8 mouse cellular contexts compared by ENCODE assay signal in genomic region chr3:85888221-85888671, GRCm38 (mm10). TPM values are rescaled to one million over a fixed set of nuclear protein-coding genes. Genes with fewer than 3 reads are reported as not detected.
A peak's percentile ranks its signal among the peaks of the same experiment; 100 is the strongest.
DNase-seq lines count a peak whose midpoint lies in the region; ATAC-seq and TF ChIP-seq lines count a peak whose summit lies in the region.

No protein-coding gene starts in this region.

- ATAC-seq in heart, embryonic 12.5 days (ENCODE audit: insufficient number of reproducible peaks, low FRiP score): no peak
- ATAC-seq in lung, embryonic 14.5 days (ENCODE audit: insufficient read depth): 0 out of 2 replicates have a peak, but pooled peaks have one; percentile 29

- 0 out of 2 replicates have a peak overlapping the region, but pooled peaks have one; percentile 66 for H3K27ac ChIP-seq in embryonic facial prominence, embryonic 10.5 days (replicated peaks)
- H3K27ac ChIP-seq in heart, embryonic 12.5 days (ENCODE audit: poor library complexity, severe bottlenecking): no peak overlapping the region
- H3K27ac ChIP-seq in lung, embryonic 14.5 days (ENCODE audit: low read depth): peak overlapping the region; percentile 2; the same call in 1 of the 2 replicates

- WGBS in embryonic facial prominence, embryonic 10.5 days: 6% methylated on average over 11 of the region's 11 CpGs
- WGBS in heart, embryonic 12.5 days: 15% methylated on average over 11 of the region's 11 CpGs
- 14% methylated on average over 11 of the region's 11 CpGs for WGBS in lung, embryonic 14.5 days

- peak; percentile 22 for DNase-seq in urinary bladder, adult 2 months (ENCODE audit: low spot score)
- no peak for DNase-seq in urinary bladder, postnatal 10 days (ENCODE audit: low spot score)
- peak; percentile 24 for DNase-seq in embryonic facial prominence, embryonic 10.5 days (ENCODE audit: low spot score)
- peak; percentile 71 for DNase-seq in kidney, adult 9 months
- peak; percentile 53 for DNase-seq in lung, embryonic 14.5 days
- peak; percentile 40 for DNase-seq in retina, postnatal 1 day
- no peak for DNase-seq in ovary, adult 18-20 months (ENCODE audit: low spot score)

- H3K9me3 ChIP-seq in embryonic facial prominence, embryonic 10.5 days: no peaks in the 10 kb centered on the region
- no peaks in the 10 kb centered on the region for H3K9me3 ChIP-seq in heart, embryonic 12.5 days (replicated peaks)
- H3K9me3 ChIP-seq in lung, embryonic 14.5 days (ENCODE audit: low read depth, low read length): no peaks in the 10 kb centered on the region

- H3K36me3 ChIP-seq in embryonic facial prominence, embryonic 10.5 days (replicated peaks): no peaks in the 10 kb centered on the region
- no peaks in the 10 kb centered on the region for H3K36me3 ChIP-seq in heart, embryonic 12.5 days
- H3K36me3 ChIP-seq in lung, embryonic 14.5 days (ENCODE audit: insufficient read depth): no peaks in the 10 kb centered on the region

- peaks cover 41% of the 10 kb centered on the region for H3K27me3 ChIP-seq in embryonic facial prominence, embryonic 10.5 days (replicated peaks; ENCODE audit: low read depth, poor library complexity, severe bottlenecking)
- no peaks in the 10 kb centered on the region for H3K27me3 ChIP-seq in heart, embryonic 12.5 days (replicated peaks)
- no peaks in the 10 kb centered on the region for H3K27me3 ChIP-seq in lung, embryonic 14.5 days (ENCODE audit: insufficient read depth, low read length)

- H3K4me1 ChIP-seq in embryonic facial prominence, embryonic 10.5 days: peaks cover 29% of the 10 kb centered on the region
- peaks cover 16% of the 10 kb centered on the region for H3K4me1 ChIP-seq in heart, embryonic 12.5 days (replicated peaks)
- 0 out of 2 replicates have a peak, but pooled peaks cover 4% of the 10 kb centered on the region for H3K4me1 ChIP-seq in lung, embryonic 14.5 days (ENCODE audit: insufficient read depth)

- H3K4me2 ChIP-seq in heart, embryonic 12.5 days: peak overlapping the region; percentile 91
- peak overlapping the region; percentile 82 for H3K4me2 ChIP-seq in lung, embryonic 14.5 days

- peak overlapping the region; percentile 74; the same call in 1 of the 2 replicates for H3K9ac ChIP-seq in heart, embryonic 12.5 days
- H3K9ac ChIP-seq in lung, embryonic 14.5 days: peak overlapping the region; percentile 58; the same call in 1 of the 2 replicates

- peak overlapping the region; percentile 67 for H3K4me3 ChIP-seq in embryonic facial prominence, embryonic 10.5 days
- H3K4me3 ChIP-seq in heart, embryonic 12.5 days: peak overlapping the region; percentile 64
- peak overlapping the region; percentile 52 for H3K4me3 ChIP-seq in lung, embryonic 14.5 days (ENCODE audit: low read depth, low read length)

- TF ChIP-seq CTCF in lung, embryonic 14.5 days (IDR thresholded peaks at IDR 0.05; ENCODE audit: low read depth): no peak

RNA-seq across cellular contexts. Expression of gene Gm37240, which starts 0.9 kb away (rescaled TPM):
- polyA plus RNA-seq in urinary bladder, adult 2 months (2012; rRNA removed): 1.5 and 2.0 TPM in 2 replicates
- polyA plus RNA-seq in embryonic facial prominence, embryonic 10.5 days (2016; fragmentation: Nextera tagmentation; extraction: Ambion mirVana): 1.9 and 2.8 TPM in 2 replicates
- 4.6 and 6.1 TPM in 2 replicates for polyA plus RNA-seq in heart, embryonic 12.5 days (2016; fragmentation: Nextera tagmentation; extraction: Ambion mirVana)
- 4.5 and 4.8 TPM in 2 replicates for polyA plus RNA-seq in lung, embryonic 14.5 days (2014; fragmentation: Nextera tagmentation; extraction: Ambion mirVana)

RNA-seq across cellular contexts. Expression of gene Glt28d2, which starts 0.9 kb away (rescaled TPM):
- polyA plus RNA-seq in urinary bladder, adult 2 months (2012; rRNA removed): 1.7 and 1.9 TPM in 2 replicates
- polyA plus RNA-seq in embryonic facial prominence, embryonic 10.5 days (2016; fragmentation: Nextera tagmentation; extraction: Ambion mirVana): 0.59 and 0.64 TPM in 2 replicates
- polyA plus RNA-seq in heart, embryonic 12.5 days (2016; fragmentation: Nextera tagmentation; extraction: Ambion mirVana): 0.85 and 1.2 TPM in 2 replicates
- polyA plus RNA-seq in lung, embryonic 14.5 days (2014; fragmentation: Nextera tagmentation; extraction: Ambion mirVana): 1.4 and 1.8 TPM in 2 replicates

Comparison
In these comparisons a context has a peak if more than half of its experiments do, and no peak if none do; other contexts are left out.
1. DNase-seq: peak in urinary bladder, adult 2 months (single experiment), embryonic facial prominence, embryonic 10.5 days (single experiment), kidney, adult 9 months (single experiment), lung, embryonic 14.5 days (single experiment) and retina, postnatal 1 day (single experiment); none in urinary bladder, postnatal 10 days (single experiment) and ovary, adult 18-20 months (single experiment).
2. Peak in every context shown above with its lines, with median percentiles within 50 percentile points of each other: H3K4me3 ChIP-seq.